Mouse (Mus musculus) lung, adult 2 months (tissue): ENCODE measurements around the gene Usp2.

ENCODE experiments used
- CTCF ChIP-seq: fragments of 200-500 bp; IDR thresholded peaks from 2 replicates; pipeline ENCODE4 v1.5.1; 2011; ENCODE audit warnings: mild to moderate bottlenecking, low read length, control low read depth; ENCODE audit not compliant: insufficient read depth
- POLR2A ChIP-seq: fragments of 200-500 bp; IDR thresholded peaks from 2 replicates; pipeline ENCODE4 v1.6.1; 2011; ENCODE audit warnings: low read depth, mild to moderate bottlenecking, control low read depth, low read length, borderline replicate concordance; ENCODE audit errors: extremely low read depth

DNA sequence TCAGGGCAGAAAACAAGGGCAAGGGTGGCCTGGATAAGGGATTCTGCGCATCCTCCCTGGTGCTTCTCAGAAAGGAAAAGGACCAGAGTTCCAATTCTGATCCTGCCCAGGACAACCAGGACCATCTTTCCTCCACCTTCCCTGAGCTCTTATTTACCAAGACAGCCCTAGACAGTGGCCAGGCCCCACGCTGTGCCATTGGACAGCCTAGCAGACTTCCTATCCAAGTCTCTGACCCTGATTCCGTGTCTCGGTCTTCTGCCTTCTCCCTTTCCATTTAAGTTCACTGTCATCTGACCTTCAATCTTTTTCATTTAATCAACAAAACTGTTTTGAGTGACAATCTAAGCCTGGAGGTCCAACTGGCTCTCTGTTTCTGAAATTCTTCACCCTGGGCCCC lies 39.8 kb downstream of the Usp2 start:
- no peak for TF ChIP-seq CTCF
- no peak for TF ChIP-seq POLR2A
